Mouse (Mus musculus) adrenal gland, adult 18-20 months (tissue): ENCODE measurements around the gene Acoxl. TPM values are rescaled to one million over a fixed set of nuclear protein-coding genes. Genes with fewer than 3 reads are reported as not detected.
A peak's percentile ranks its signal among the peaks of the same experiment; 100 is the strongest.

Source experiments
- DNase-seq, 2 experiments: peaks; one replicate each; pipeline ENCODE4 v3.0.0; 2021 to 2022; ENCODE audit warnings: low spot score in 2 of 2
- long read RNA-seq, 2 experiments: library from polyadenylated mRNA; stranded (forward); transcript quantifications; one replicate each; pipeline ENCODE4 v2.0.0; 2021
- total RNA-seq, 2 experiments: library from RNA; stranded (reverse); gene quantifications; 1 replicate in 1 of 2; 2 replicates in 1 of 2; pipeline ENCODE4 v1.2.3; 2021

Acoxl gene
- 1 to 10 TPM in 1 of 2 experiments, under 1 TPM in 1; 0.38 to 1.2 TPM for total RNA-seq
- long read RNA-seq, experiment 1, partial matches to known transcripts: 0 of 1 reads
- long read RNA-seq, experiment 1, other reads (novel, unspliced or antisense): 1 of 1 reads
- long read RNA-seq, experiment 2, partial matches to known transcripts: 1 of 10 reads
- long read RNA-seq, experiment 2, other reads (novel, unspliced or antisense): 9 of 10 reads

DNA sequence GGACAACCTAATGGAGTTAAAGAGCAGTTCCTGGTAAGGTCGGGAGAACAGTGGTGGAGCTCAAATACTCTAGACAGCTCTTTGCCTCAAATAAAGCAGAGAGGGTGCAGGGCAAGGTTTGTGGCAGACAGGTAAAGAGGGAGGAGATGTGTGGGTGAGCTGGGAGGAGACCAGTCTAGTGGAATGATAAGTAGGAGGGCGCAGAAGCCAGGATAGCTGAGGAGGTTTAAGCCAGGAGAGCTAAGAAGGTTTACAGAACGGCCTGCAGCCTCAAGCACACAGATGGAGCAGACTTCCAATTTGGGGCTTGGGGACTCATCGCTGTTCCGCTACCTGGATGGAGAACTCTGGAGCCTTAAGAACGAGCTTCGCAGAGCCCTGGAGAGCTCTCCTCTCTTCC, at the start of gene Acoxl:
Gene Acoxl, plus strand, starts transcription at position 301 of the 400 bp plus-strand sequence.
- DNase-seq: no peak

DNA sequence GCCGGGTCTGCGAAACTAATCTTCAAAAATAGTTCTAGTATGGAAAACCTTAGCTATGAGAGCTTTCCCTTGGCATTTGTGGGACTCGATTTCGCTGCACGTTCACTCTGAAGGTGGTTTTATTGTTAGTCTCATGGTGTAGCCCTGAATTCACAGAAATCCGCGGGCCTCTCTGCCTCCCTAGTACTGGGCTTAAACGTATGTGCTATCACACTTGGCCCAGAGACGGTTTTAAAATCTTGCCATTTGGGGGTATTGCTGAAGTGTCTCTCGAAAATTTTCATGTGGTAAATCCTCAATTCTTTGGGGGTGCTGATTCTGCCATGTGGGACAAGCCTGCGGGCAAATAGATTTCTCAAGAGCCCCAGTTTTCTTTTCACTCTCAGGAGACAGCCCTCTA, 49.5 kb upstream of the Acoxl start:
- no peak for DNase-seq

- DNase-seq: no peak
Measured at GRCm38 (mm10) chr2:127789651-127790270, 48.9 kb upstream of the Acoxl start.

DNA sequence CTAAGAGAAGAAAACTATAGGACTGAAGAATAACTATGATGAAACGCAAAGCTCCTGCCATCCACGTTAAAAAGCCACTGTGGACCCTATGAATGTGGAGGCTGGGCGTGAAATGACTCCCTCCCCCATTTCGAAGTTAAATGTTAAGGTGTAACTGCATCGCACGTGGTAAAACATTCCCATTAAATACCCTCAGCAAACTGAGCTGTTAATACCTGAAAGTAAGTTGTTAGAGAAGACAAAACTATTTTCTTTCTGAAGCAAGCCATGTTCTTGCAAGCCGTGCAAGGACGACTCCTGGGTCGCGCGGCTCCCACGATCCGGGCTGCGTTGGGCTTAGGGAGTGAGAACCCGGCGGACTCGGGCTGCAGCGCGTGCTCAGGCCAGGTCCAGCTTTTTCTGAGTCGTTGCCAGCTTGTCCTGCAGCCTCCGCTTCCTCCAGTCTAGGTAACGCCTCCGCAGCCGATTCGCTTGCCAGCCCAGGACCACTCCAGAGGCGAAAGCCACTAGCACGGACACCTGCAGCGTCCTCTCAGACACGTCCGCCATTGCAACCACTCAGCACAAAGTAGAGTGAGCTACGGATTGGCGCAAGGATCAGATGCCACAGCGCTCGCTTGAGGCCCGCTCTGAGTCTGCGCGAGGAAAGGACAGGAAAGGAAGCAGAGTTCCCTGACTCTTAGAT, 46.6 kb upstream of the Acoxl start, which contains the start of gene Mtln:
Gene Mtln, minus strand, starts transcription at position 570 of the 685 bp plus-strand sequence.
- peak; percentile 78 to 87 for DNase-seq

DNA sequence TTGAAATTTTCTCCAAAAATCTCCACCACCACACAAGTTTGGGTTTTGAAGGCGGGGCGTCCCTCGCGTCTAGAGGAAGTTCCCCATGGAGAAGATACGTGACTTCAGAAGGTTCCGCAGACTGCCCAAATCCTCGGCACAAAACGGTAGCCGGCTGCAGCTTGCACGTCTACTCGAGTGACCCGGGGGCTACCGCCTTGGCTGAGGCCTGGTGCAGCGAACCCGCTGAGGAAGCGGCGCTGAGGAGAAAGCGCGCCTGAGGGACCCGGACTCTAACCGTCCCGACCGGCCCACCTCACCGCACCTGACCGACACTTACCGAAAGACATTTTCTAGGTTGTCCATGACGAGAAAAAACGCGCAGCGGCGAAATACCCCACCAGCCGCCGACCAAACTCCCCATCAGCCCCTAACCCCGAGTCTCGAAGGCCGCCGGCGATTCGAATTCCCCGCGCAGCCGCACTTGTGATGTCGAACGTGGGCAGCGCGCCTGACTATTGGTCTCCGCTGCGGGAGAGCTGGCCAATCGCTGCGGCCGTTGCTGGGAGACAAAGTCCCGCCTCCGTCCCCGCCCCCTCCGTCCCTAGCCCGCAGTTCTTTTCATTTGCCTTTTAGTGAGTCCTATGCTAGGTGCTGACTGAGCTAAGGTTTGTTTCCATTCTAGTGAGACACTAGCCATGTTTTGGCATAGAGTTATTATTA, 7.1 kb upstream of the Acoxl start, which contains the start of gene Bub1:
Gene Bub1, minus strand, starts transcription at position 465 of the 702 bp plus-strand sequence.
- peak; percentile 87 to 91 for DNase-seq

GRCm38 (mm10) chr2:127832103-127832832, 6.4 kb upstream of the Acoxl start:
- DNase-seq: no peak

DNA sequence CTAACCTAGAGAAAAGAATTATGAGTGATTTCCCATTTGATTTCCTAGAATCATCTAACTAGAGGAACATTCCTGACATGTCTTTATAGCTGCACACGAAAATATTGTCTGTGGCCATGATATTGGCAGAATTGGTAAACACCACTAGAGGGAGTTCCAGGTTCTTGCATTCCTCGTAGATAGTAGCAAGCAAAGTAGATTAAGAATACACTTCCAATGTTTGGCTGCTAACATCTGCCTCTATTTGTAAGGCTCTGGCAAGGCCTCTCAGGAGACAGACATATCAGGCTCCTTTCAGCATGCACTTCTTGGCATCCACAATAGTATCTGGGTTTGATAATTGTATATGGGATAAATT, 5.9 kb upstream of the Acoxl start:
- DNase-seq: no peak

GRCm38 (mm10) chr2:127839425-127839824, 749 bp downstream of the Acoxl start:
- DNase-seq: no peak

- DNase-seq: no peak
Measured at GRCm38 (mm10) chr2:127841402-127841801, 2.7 kb downstream of the Acoxl start.

DNA sequence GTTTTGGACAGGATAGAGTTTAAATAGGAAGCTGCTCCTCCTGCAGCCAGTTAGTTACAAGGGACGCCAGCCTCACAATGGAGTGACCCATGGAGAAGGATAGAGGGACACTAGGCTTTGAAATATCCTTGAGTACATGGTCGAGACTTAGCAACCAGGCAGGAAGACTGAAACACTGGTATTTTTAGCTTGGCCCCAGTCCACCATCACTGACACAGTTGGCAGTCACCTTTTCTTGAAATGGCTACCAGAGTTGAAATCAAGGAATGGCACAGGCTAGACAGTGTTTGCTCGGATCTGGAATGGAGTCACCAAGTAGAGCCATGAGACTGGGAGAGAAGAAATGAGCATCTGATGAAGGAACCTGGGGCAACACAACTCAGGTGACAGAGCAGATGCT, 3.7 kb downstream of the Acoxl start:
- DNase-seq: no peak

DNA sequence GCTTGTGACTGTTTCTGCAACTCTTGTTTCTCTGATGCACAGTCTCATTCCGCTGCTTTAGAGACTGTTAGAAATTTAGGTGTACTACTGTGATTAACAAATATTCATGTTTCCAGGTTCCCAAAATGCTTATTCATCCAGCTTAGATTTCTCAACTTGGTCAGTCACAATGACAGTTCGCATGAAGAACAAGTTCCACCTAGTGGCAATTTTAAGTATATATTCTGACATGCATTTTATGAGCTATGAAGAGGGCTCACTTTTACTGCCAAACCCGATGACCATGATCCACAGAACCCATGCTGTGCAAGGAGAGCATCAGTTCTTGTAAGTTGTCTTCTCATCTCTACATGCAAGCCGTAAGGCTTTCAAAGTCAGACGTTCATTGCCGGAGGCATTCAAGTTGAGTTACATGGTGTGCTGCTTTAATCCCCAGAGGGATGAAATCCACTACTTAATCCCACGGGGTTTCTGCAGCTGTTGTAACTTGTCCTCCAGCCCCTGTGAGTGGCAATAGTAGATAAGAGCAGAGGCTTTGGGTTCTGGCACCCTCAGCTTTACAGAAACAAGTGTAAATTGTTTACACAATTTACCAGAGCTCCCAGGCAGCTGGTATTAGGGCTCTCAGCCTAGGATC, 6.8 kb downstream of the Acoxl start:
- no peak for DNase-seq

DNA sequence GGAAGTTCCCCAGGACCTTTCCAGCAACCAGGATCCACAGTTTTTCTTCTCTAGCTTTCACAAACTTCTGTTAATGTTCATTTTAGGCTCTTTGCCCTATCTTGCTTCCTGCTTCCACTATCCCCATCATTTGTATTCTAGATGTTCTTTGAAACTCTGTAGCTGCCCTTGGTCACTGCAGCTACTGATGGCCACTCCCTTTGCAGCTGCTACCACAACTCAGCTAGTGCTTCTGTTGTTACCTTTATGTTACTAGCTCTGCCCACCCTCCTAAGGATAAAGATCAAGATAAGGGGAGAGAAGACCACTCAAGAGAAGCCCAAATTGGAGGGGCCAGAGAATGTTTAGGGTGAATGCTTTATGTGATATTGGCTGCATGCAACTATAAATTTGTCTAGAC, 7.3 kb downstream of the Acoxl start:
- no peak for DNase-seq

GRCm38 (mm10) chr2:127846571-127846970, 7.9 kb downstream of the Acoxl start:
- DNase-seq: no peak

GRCm38 (mm10) chr2:127850371-127850770, 11.7 kb downstream of the Acoxl start:
- DNase-seq: no peak

DNA sequence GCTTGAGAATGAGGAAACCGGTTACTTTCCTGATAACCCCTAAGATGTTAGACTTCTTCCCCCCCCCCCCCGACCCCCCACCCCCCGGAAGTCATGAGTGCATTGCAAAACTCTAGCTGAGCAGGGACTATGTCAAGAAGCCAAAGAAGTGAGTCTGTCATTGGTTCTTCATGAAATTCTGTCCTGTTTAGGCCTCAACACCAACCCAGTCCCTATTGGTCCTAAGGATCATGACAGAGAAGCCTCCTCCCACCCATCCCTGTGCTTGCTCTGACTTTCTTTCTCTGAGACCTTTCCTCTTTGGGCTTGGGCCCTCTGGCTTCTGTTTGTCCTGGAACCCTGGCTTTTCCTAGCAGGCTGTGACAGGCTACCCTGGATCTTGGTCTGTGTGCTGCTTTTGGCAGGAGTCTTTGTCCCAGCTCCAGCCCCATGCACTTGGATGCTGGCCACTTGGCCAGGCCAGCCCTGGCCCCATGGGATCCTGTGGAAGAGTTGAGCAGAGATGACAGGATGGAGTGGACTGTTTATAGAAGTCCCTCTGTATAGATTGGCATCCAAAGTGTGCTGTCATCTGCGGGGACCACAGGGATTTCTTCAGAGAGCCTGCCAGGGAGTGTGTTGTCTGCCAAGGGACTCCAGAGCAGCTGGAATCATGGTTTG, 15.8 kb downstream of the Acoxl start:
- peak in 1 of 2 experiments; percentile 53 for DNase-seq

- no peak for DNase-seq
Measured at GRCm38 (mm10) chr2:127864381-127864780, 25.7 kb downstream of the Acoxl start.

- DNase-seq: no peak
Measured at GRCm38 (mm10) chr2:127881063-127881462, 42.4 kb downstream of the Acoxl start.

GRCm38 (mm10) chr2:127889432-127889831, 50.8 kb downstream of the Acoxl start:
- DNase-seq: peak; percentile 91 to 92

DNA sequence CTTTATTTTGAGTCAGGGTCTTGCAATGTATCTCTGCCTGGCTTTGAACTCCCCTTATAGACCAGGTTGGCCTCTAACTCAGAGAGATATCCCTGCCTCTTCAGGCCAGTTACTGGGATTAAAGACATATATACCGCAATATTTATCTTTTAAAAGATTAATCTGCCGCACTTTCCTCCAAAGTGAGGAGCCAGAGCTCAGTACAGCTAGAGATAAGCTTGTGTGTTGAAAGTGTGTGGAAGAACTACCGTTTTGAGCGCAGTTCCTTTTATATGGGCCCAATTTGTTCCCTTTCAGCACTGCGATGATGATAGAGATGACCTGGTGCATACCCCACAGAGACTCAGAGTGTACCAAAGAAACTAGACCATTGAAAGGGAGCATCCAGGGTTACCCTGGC, 51.3 kb downstream of the Acoxl start:
- no peak for DNase-seq

GRCm38 (mm10) chr2:127890526-127890925, 51.9 kb downstream of the Acoxl start:
- peak; percentile 52 to 70 for DNase-seq
